8 mouse cellular contexts compared by ENCODE assay signal in genomic region chr16:76899083-76899482, GRCm38 (mm10).
A peak's percentile ranks its signal among the peaks of the same experiment; 100 is the strongest.
DNase-seq lines count a peak whose midpoint lies in the region; ATAC-seq lines count a peak whose summit lies in the region.

No protein-coding gene starts in this region.

- DNase-seq in cerebellum, adult 8-10 months: peak; percentile 29
- DNase-seq in cerebellum, adult 11-12 months: no peak
- DNase-seq in left cerebral cortex, postnatal 4 days: peak; percentile 5
- no peak for DNase-seq in left cerebral cortex, postnatal 10 days (ENCODE audit: extremely low spot score in 1 of 2, low spot score in 2 of 2)
- DNase-seq in MEL-GATA-1-ER (ENCODE audit: extremely low read depth, low read depth): peak; percentile 19
- peak; percentile 52 for DNase-seq in forelimb bud, embryonic 11.5 days (ENCODE audit: low read depth, low spot score)
- DNase-seq in layer of hippocampus, adult 9-10 months (ENCODE audit: low spot score): no peak

- intact Hi-C loops in left cerebral cortex, postnatal 4 days (cut with DNase I): loop anchor here (5.0 to 10.0 kb wide), 3 partner anchors 1124 to 1274 kb away; no protein-coding TSS in a partner anchor
- intact Hi-C loops in left cerebral cortex, postnatal 10 days (cut with DNase I): loop anchor here (5.0 to 10.0 kb wide), 2 partner anchors 1224 to 1272 kb away; no protein-coding TSS in a partner anchor

- ATAC-seq in neutrophil, adult 5-6 weeks (ENCODE audit: extremely low read depth, insufficient number of reproducible peaks, low FRiP score, poor library complexity, severe bottlenecking): peak; percentile 26; the same call in 1 of the 2 replicates

Comparison
In these comparisons a context has a peak if more than half of its experiments do, and no peak if none do; other contexts are left out.
1. DNase-seq: peak in cerebellum, adult 8-10 months (single experiment), left cerebral cortex, postnatal 4 days (single experiment), MEL-GATA-1-ER (single experiment) and forelimb bud, embryonic 11.5 days (single experiment); none in cerebellum, adult 11-12 months (single experiment), left cerebral cortex, postnatal 10 days (0 of 2) and layer of hippocampus, adult 9-10 months (single experiment).